Mouse (Mus musculus) splenic B cell, adult 2 months (primary cell): ENCODE results near the gene Trpc1.
A peak's percentile ranks its signal among the peaks of the same experiment; 100 is the strongest.

ENCODE experiments used
- DNase-seq: peaks from one replicate; pipeline ENCODE4 v3.0.0-alpha.2; 2011; ENCODE audit warnings: low read depth, low spot score
- H3K27me3 ChIP-seq: 2 replicates; pipeline ENCODE4 v1.6.1; 2012; ENCODE audit warnings: mild to moderate bottlenecking, low read length, moderate library complexity, mixed read lengths; ENCODE audit not compliant: control insufficient read depth, poor library complexity, insufficient read depth, severe bottlenecking
- H3K36me3 ChIP-seq: 2 replicates; pipeline ENCODE4 v1.6.1; 2012; ENCODE audit warnings: mild to moderate bottlenecking, low read length, moderate library complexity, mixed read lengths; ENCODE audit not compliant: control insufficient read depth, poor library complexity, insufficient read depth, severe bottlenecking

Trpc1 gene

GRCm38 (mm10) chr9:95680691-95681090 lies 69.5 kb downstream of the Trpc1 start:
- Histone ChIP-seq H3K27me3 (no peaks in the 10 kb centered on the region), H3K36me3 (no peaks in the 10 kb centered on the region)
- no peak for DNase-seq

DNA sequence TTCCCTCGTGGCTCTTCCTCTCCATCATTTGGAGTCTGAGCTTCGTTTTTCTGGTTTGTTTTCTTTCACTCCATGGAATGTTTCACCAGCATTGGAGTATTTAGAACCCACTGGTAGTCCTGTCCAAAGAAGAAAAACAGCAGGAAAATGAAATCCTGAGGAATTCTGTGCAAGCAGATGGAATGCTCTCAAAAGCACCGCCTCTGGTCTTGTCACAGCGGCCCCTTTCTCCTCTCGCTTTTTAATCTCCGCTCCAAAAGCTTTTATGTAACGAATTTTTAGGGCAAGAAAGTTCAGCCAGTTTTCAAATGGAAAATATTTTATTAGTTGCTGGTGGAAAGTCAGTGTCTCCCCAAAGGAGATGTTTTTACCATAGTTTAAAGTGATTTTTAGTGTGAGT lies 70.2 kb downstream of the Trpc1 start:
- H3K27me3 ChIP-seq: no peaks in the 10 kb centered on the region
- no peak for DNase-seq

DNA sequence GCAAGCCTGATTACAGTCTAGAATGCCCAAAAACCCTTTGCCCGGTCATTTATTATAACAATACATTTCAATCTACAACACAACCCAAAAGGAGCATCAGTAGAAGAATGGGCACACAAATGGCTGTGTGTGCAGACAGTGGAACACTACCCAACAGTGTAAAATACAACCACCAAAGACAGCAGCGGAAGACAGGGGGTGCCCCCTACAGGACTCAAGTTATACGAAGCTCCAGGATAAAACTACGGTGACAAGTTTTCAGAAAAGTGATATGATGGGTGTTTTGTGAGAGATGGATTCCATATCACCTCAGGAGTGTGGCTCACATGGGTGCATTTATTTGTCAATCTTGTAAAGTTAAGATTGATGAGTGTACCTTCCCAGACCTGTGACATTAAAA lies 74.2 kb downstream of the Trpc1 start:
- DNase-seq: no peak
- Histone ChIP-seq H3K27me3 (no peaks in the 10 kb centered on the region), H3K36me3 (no peaks in the 10 kb centered on the region)

More for the DNA sequence above, 70.2 kb downstream of the Trpc1 start:
- H3K36me3 ChIP-seq: no peaks in the 10 kb centered on the region

DNA sequence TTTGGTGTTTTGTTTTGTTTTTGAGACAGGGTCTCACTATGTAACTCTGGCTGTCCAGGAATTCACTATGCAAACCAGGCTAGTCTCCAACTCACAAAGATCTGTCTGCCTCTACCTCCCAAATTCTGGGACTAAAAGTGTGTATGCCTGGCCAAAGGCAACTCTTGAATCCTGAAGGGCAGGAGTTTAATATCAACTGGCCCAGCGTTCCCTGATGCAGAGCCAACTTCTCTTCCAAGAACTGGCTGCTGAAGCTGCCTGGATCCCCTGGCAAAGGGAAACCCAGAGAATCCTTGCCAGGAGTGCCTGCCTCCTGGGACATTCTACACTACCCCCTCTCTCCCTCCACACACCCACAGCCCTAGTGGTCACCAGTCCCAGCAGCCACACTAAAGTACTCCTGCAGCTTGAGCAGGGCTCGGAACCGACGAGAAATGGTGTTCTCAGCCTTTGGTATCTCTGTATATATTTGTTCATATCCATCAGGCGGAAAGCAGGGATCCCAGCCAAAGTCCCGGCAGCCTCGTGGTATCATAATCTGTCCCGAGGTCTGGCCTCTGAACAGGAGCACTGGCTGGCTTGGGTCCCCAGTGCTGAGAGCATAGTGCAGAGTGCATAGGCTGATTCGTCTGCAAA lies 75.0 kb downstream of the Trpc1 start:
- no peak for DNase-seq
- no peaks in the 10 kb centered on the region for H3K36me3 ChIP-seq
- H3K27me3 ChIP-seq: no peaks in the 10 kb centered on the region

DNA sequence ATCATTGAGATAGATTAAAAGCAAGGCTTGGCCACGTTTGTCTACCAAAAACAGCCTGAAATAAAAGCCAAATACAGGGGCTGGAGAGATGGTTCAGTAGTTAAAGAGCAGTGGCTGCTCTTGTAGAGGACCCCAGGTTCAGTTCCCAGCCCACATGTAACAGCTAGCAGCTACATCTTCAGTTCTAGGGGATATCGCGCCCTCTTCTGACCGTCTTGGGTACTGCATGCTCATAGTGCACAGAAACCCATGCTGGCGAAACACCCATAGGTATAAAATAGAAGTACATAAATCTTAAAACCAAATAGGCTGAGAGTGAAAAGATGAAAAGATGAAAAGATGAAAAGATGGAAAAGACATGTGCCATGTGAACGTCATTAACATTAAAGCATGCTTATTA lies 77.4 kb downstream of the Trpc1 start:
- no peaks in the 10 kb centered on the region for H3K27me3 ChIP-seq
- peak; percentile 8 for DNase-seq
- H3K36me3 ChIP-seq: no peaks in the 10 kb centered on the region

- Histone ChIP-seq H3K27me3 (no peaks in the 10 kb centered on the region), H3K36me3 (no peaks in the 10 kb centered on the region)
- no peak for DNase-seq
Observed at GRCm38 (mm10) chr9:95672331-95672730, 77.8 kb downstream of the Trpc1 start.

- H3K27me3 ChIP-seq: no peaks in the 10 kb centered on the region
- no peak for DNase-seq
- H3K36me3 ChIP-seq: no peaks in the 10 kb centered on the region
Observed at GRCm38 (mm10) chr9:95668306-95668705, 81.9 kb downstream of the Trpc1 start.

DNA sequence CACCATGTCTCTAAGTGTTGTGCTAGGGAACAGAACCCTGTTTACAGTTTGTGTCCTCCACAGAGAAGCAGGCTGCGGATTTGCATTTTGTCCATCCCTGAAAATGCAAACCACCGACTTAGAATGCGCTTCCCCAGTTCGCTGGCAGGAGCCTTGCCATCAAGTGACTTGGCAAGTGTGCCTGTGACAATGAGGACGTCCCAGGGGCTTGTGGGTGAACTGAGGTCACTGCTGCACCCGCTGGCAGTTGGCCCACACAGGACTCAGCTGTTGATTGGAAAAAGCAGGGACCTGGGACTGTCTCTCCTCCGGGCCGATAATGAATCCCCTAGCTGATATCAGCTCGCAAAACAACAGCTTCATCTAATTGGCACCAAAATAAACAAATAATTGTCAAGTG lies 82.3 kb downstream of the Trpc1 start:
- Histone ChIP-seq H3K36me3 (no peaks in the 10 kb centered on the region), H3K27me3 (no peaks in the 10 kb centered on the region)
- DNase-seq: no peak

GRCm38 (mm10) chr9:95665835-95666234 lies 84.3 kb downstream of the Trpc1 start:
- H3K36me3 ChIP-seq: no peaks in the 10 kb centered on the region
- H3K27me3 ChIP-seq: no peaks in the 10 kb centered on the region
- DNase-seq: no peak

- H3K27me3 ChIP-seq: no peaks in the 10 kb centered on the region
- DNase-seq: no peak
- no peaks in the 10 kb centered on the region for H3K36me3 ChIP-seq
Observed at GRCm38 (mm10) chr9:95664290-95664989, 85.7 kb downstream of the Trpc1 start.

DNA sequence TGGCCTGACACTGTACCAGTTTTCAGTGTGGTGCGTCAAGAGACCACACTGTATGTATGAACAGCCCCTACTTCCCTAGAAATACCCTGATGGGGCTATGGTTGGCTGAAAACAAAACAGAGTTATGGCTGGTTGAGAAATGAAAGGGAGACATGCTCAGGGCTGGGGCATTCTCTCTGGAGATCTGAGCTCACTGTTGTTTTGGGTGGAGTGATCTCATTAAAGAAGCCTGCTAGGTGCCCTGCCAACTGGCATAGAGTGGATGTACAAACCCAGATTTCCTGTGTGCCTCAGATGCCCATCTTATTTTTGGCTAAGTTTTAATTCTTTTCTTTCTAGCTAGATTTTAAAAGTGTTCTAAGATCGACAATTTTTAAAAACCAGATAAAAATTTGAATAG lies 92.2 kb downstream of the Trpc1 start:
- Histone ChIP-seq H3K36me3 (no peaks in the 10 kb centered on the region), H3K27me3 (no peaks in the 10 kb centered on the region)
- DNase-seq: no peak
